Comparison of ENCODE assay signal across 12 mouse cellular contexts in the genomic region with DNA sequence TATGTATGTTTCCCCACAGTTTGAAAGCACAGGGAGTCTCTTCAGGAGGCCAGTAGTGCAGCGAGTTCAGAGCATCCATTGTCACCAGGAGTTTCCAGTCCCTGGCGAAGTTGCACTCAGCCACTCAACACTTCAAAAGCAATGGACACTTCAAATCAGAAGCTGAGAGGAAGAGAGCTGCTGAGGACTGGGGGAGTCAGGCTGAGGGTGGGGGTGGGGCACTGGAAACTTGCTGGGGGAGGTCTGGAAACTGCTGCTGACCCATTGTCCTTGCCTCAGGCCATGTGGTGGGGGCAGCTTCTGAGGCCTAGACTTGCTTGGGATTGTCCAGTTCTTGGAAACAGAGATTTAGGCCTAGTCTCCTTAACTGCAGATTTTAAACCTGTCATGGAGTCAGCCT.
DNase-seq lines count a peak whose midpoint lies in the region; ATAC-seq lines count a peak whose summit lies in the region.
"Had no signal": no experiment of that assay in that cellular context is flagged by ENCODE, and none has a peak within 500 bp of the region (broad histone marks: within the 10 kb centered on the region; RNA-seq: fewer than 3 reads in every experiment).

No protein-coding gene starts in this region.

- H3K4me3 ChIP-seq in lung, embryonic 15.5 days, result no peak overlapping the region
- H3K4me3 ChIP-seq in neural tube, embryonic 13.5 days, result no peak overlapping the region
- H3K4me3 ChIP-seq: embryonic facial prominence, embryonic 15.5 days had no signal

- DNase-seq in embryo, embryonic 9.5 days (ENCODE audit: extremely low spot score), result peak; percentile 49
- no peak for DNase-seq in embryo, embryonic 10 days (ENCODE audit: low spot score)
- no peak for DNase-seq in lung, postnatal 4 days
- DNase-seq in induced T-regulatory cell, adult 2 months (ENCODE audit: low read depth), result peak; percentile 37
- DNase-seq in thymus, adult 18-20 months, result no peak
- DNase-seq in ovary, postnatal 10 days (ENCODE audit: low spot score), result no peak
- DNase-seq: adrenal gland, adult 2 months; kidney, adult 9 months; layer of hippocampus, postnatal 36 days had no signal

- no peaks in the 10 kb centered on the region for H3K36me3 ChIP-seq in lung, embryonic 15.5 days
- H3K36me3 ChIP-seq in neural tube, embryonic 13.5 days, result no peaks in the 10 kb centered on the region
- H3K36me3 ChIP-seq: embryonic facial prominence, embryonic 15.5 days had no signal

- H3K4me2 ChIP-seq in lung, embryonic 15.5 days, result no peak overlapping the region
- no peak overlapping the region for H3K4me2 ChIP-seq in neural tube, embryonic 13.5 days

- H3K27me3 ChIP-seq in lung, embryonic 15.5 days, result no peaks in the 10 kb centered on the region
- H3K27me3 ChIP-seq in neural tube, embryonic 13.5 days, result no peaks in the 10 kb centered on the region
- H3K27me3 ChIP-seq: embryonic facial prominence, embryonic 15.5 days had no signal

- H3K9me3 ChIP-seq in lung, embryonic 15.5 days, result no peaks in the 10 kb centered on the region
- no peaks in the 10 kb centered on the region for H3K9me3 ChIP-seq in neural tube, embryonic 13.5 days
- H3K9me3 ChIP-seq: embryonic facial prominence, embryonic 15.5 days had no signal

- H3K9ac ChIP-seq in lung, embryonic 15.5 days, result no peak overlapping the region
- no peak overlapping the region for H3K9ac ChIP-seq in neural tube, embryonic 13.5 days
- H3K9ac ChIP-seq: embryonic facial prominence, embryonic 15.5 days had no signal

- peak overlapping the region; percentile 43 for H3K27ac ChIP-seq in lung, embryonic 15.5 days
- peak overlapping the region; percentile 61 for H3K27ac ChIP-seq in neural tube, embryonic 13.5 days (replicated peaks)

- 46% methylated on average over 2 of the region's 2 CpGs for WGBS in lung, embryonic 15.5 days
- WGBS in neural tube, embryonic 13.5 days, result 39% methylated on average over 2 of the region's 2 CpGs

- peaks cover 47% of the 10 kb centered on the region for H3K4me1 ChIP-seq in lung, embryonic 15.5 days
- H3K4me1 ChIP-seq in neural tube, embryonic 13.5 days (replicated peaks), result peaks cover 18% of the 10 kb centered on the region

- ATAC-seq in lung, embryonic 15.5 days (ENCODE audit: borderline replicate concordance, extremely low read depth, low FRiP score, low TSS enrichment), result 0 out of 2 replicates have a peak, but pooled peaks have one; percentile 5
- peak; percentile 52; the same call in 1 of the 2 replicates for ATAC-seq in neural tube, embryonic 13.5 days (ENCODE audit: low read depth)

Comparison
In these comparisons a context has a peak if more than half of its experiments do, and no peak if none do; other contexts are left out.
1. DNase-seq: peak in embryo, embryonic 9.5 days (single experiment) and induced T-regulatory cell, adult 2 months (single experiment); none in embryo, embryonic 10 days (single experiment), lung, postnatal 4 days (0 of 2), thymus, adult 18-20 months (0 of 2) and ovary, postnatal 10 days (single experiment).